Mouse (Mus musculus): ENCODE data around the gene Itgad. TPM values are rescaled to one million over a fixed set of nuclear protein-coding genes. Genes with fewer than 3 reads are reported as not detected.
"Not testable (repeated sequence)": the region's sequence is repeated elsewhere in the genome, so short reads cannot be mapped to it uniquely, and the experiment has no call there.

Itgad gene
- polyA plus RNA-seq, 1 experiment, result not detected

DNA sequence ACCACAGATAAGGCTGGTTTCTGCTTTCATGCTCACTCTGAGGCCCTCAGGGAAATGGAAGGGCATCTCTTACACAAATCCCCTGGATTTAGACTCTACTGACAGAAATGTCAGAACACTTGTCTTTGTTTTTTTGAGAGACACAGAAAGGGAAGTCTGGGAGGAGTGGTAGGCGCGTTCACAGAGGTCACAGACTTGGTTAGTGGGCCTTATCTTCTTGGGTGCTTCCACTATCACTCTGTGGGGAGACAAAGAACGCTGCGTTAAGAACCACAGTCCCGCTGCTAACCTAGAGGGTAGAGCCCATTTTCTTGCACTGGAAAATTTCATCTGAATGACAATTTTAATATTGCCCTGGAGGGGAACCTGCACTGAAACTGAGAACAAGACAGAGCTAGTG lies 22.0 kb upstream of the Itgad start:
- TF ChIP-seq CTCF (IDR thresholded peaks at IDR 0.05; ENCODE audit: borderline replicate concordance, extremely low read depth, insufficient read depth, insufficient read length), result no peak
- no peak for TF ChIP-seq POLR2A (IDR thresholded peaks at IDR 0.05; ENCODE audit: borderline replicate concordance, extremely low read depth, insufficient read depth, insufficient read length, poor library complexity, severe bottlenecking)
- DNase-seq (ENCODE audit: low read depth), result no peak

DNA sequence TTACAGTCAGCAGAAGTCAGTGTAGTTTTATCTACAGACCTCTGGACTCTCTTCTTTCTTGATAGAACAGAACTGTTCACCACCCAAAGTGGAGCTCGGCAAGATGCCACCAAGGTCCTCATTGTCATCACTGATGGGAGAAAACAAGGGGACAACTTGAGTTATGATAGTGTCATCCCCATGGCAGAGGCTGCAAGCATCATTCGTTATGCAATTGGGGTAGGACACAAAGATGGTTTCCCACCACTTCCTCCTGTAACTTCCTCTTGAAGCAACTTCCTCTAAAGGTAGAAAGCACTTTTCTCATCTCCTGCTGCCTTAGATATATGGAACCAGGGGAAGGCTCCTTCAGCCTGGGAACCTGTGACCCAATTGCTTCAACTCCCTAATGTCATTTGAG lies 20.6 kb upstream of the Itgad start:
- no peak for TF ChIP-seq CTCF (IDR thresholded peaks at IDR 0.05; ENCODE audit: borderline replicate concordance, extremely low read depth, insufficient read depth, insufficient read length)

DNA sequence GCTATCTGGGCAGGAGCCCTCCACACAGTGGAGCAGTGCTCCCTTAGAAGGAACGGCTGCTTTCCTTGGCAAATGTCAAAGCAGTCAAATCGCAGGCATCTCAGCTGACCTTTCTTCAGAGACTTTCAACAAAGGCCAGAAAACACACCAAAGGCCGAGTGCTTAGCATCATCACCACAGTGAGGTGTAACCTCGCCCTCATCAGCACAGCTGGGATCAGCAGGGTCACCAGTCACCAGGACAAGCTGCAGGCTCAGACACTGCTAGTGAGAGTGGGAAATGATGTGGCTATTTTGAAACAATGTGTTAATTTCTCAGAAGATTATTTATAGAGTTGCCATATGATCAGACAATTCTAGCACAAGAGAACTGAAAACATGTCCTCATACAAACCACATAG lies 17.2 kb upstream of the Itgad start:
- no peak for DNase-seq (ENCODE audit: low read depth)
- TF ChIP-seq POLR2A (IDR thresholded peaks at IDR 0.05; ENCODE audit: borderline replicate concordance, extremely low read depth, insufficient read depth, insufficient read length, poor library complexity, severe bottlenecking) (no peak), CTCF (IDR thresholded peaks at IDR 0.05; ENCODE audit: borderline replicate concordance, extremely low read depth, insufficient read depth, insufficient read length) (no peak)

More for the DNA sequence above, 20.6 kb upstream of the Itgad start:
- DNase-seq (ENCODE audit: low read depth), result no peak

DNA sequence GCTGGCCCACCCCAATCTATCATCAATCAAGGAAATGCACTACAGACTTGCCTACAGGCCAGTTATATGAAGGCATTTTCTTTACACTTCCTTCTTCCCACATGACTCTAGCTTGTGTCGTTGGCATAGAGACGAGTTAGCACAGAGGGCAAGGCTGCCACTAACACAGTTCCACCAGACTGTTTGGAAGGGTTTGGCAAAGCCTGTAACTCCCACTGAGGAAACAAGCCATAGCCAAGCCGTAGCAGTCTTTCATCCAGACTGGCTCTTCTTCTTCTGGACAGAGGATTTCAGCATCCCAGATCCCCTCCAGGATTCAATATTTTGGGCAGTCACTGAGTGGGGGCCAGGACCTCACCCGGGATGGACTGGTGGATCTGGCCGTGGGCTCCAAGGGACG lies 14.6 kb upstream of the Itgad start:
- DNase-seq (ENCODE audit: low read depth), result no peak
- TF ChIP-seq POLR2A (IDR thresholded peaks at IDR 0.05; ENCODE audit: borderline replicate concordance, extremely low read depth, insufficient read depth, insufficient read length, poor library complexity, severe bottlenecking), result no peak
- no peak for TF ChIP-seq CTCF (IDR thresholded peaks at IDR 0.05; ENCODE audit: borderline replicate concordance, extremely low read depth, insufficient read depth, insufficient read length)

DNA sequence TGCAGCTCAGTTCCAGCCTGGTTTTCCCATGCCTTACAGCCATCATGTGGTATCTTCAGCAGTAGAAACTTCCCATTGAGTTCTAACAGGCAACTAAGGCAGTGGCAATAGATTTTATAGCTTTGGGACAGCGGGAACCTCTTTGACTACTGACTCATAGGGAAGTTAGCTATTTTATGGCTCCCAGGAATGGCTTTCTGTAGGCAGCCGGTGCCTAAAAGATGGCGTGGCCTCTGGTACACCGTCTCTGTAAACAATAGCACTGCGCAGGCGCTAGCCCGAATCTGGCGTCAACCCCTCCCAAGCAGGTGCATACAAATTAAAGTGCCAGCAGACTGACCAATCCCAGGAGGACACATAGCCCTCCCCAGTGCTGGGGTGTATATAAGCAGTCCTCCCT lies 3.2 kb upstream of the Itgad start:
- DNase-seq (ENCODE audit: low read depth), result no peak
- TF ChIP-seq POLR2A (IDR thresholded peaks at IDR 0.05; ENCODE audit: borderline replicate concordance, extremely low read depth, insufficient read depth, insufficient read length, poor library complexity, severe bottlenecking) (no peak), CTCF (IDR thresholded peaks at IDR 0.05; ENCODE audit: borderline replicate concordance, extremely low read depth, insufficient read depth, insufficient read length) (no peak)

DNA sequence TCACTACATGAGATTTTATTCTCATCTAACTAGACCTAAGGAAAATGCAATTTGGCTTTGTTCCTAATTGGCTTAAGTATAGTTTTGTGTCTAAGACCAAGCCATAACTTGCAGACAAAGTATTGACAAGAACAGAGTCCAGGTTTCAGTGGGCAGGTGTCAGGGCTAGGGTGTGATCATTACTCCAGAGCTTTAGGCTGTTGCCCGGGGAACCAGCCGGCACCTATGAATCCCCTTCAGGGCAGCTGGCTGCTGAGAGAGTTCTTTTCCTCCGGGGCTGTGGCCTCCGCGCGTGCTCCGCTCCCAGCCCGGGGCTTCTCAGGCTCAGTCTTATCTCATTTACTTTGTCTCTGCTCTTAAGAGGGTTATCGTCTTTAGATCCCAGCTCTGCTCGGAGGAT lies 748 bp downstream of the Itgad start:
- TF ChIP-seq POLR2A (IDR thresholded peaks at IDR 0.05; ENCODE audit: borderline replicate concordance, extremely low read depth, insufficient read depth, insufficient read length, poor library complexity, severe bottlenecking) (no peak), CTCF (IDR thresholded peaks at IDR 0.05; ENCODE audit: borderline replicate concordance, extremely low read depth, insufficient read depth, insufficient read length) (no peak)
- peak; percentile 1 for DNase-seq (ENCODE audit: low read depth)

DNA sequence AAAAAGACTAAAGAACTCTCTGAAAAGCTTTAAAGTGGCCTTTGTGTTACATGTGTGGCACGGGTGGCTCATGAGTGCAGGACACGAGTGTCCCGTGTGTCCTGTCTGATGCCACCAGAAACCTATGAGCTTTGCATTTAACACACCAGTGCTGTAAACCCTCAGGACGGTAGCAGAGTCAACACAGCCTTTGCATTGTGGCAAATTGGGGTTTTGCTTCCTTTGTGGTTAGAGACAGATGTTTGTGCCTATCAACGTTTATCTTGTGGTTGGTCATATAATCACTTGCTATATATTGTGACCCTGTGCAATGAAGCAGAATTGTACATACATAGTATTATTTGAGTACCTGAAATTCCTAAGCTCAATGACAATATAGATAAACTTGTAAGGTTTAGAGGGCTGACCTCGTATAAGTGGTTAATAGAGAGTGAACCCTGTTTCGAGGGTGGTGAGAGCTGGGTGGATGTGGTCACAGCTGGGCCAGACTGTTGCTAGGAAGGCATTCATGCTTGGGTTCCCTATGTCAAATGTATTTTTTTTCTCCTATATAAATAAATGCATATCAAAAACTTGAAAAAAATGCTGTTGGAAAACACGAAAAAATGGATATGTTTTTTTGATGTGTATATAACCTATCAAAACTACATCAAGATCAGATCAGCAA lies 4.6 kb downstream of the Itgad start:
- not testable (repeated sequence) for DNase-seq (ENCODE audit: low read depth)

DNA sequence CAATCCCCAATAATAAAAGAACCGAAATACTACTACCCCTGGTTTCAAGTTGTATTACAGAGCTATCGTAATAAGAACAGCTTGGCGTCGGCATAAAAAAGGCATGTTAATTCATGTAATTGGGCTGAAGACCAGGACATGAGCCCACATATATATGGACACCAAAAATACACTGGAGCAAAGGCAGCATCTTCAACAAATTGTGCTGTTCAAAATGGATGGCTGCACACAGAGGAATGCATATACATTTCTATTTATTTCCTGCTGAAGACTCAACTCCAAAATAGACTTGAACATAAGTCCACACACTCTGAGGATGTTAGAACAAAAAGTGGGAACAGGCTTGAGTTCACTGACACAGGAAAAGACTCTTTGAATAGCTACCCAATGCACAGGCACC lies 9.8 kb downstream of the Itgad start:
- TF ChIP-seq POLR2A (IDR thresholded peaks at IDR 0.05; ENCODE audit: borderline replicate concordance, extremely low read depth, insufficient read depth, insufficient read length, poor library complexity, severe bottlenecking), result no peak
- no peak for TF ChIP-seq CTCF (IDR thresholded peaks at IDR 0.05; ENCODE audit: borderline replicate concordance, extremely low read depth, insufficient read depth, insufficient read length)
- no peak for DNase-seq (ENCODE audit: low read depth)

DNA sequence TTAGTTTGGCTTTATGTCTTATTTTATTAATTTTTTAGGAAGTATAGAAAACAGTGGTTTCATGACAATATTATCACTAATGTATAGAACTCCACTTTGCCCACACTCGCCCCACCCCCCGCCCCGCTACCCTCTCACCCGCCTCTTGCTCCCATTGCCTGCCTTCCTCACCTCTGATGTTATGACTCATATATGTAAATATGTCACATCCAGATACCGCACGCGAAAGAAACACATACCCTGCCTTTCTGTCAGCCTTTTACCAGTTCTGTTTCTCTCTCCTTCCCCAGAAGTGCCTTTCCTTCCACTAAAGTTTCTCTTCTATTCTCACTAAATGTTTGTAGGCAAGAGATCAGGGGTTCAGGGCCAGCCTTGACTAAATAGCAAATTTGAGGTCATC lies 12.2 kb downstream of the Itgad start:
- TF ChIP-seq CTCF (IDR thresholded peaks at IDR 0.05; ENCODE audit: borderline replicate concordance, extremely low read depth, insufficient read depth, insufficient read length) (no peak), POLR2A (IDR thresholded peaks at IDR 0.05; ENCODE audit: borderline replicate concordance, extremely low read depth, insufficient read depth, insufficient read length, poor library complexity, severe bottlenecking) (no peak)
- DNase-seq (ENCODE audit: low read depth), result no peak

DNA sequence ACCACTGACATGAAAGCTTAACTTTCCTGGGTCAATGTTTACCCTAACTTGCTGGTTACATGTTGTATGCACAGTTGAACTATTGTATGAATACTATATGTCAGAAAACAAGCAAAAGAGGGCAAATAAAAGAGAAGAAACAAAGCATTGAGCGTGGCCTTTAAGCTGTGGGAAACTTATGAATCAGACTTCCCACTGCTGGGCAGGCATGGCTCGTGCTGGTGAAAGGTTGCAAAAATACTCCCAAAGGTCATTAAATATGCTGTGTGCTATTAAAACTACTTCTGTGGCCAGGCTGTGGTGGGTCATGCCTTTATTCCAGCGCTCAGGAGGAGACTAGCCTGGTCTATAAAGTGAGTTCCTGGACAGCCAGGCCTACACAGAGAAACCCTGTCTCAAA lies 15.8 kb downstream of the Itgad start:
- TF ChIP-seq CTCF (IDR thresholded peaks at IDR 0.05; ENCODE audit: borderline replicate concordance, extremely low read depth, insufficient read depth, insufficient read length) (no peak), POLR2A (IDR thresholded peaks at IDR 0.05; ENCODE audit: borderline replicate concordance, extremely low read depth, insufficient read depth, insufficient read length, poor library complexity, severe bottlenecking) (no peak)
- no peak for DNase-seq (ENCODE audit: low read depth)

DNA sequence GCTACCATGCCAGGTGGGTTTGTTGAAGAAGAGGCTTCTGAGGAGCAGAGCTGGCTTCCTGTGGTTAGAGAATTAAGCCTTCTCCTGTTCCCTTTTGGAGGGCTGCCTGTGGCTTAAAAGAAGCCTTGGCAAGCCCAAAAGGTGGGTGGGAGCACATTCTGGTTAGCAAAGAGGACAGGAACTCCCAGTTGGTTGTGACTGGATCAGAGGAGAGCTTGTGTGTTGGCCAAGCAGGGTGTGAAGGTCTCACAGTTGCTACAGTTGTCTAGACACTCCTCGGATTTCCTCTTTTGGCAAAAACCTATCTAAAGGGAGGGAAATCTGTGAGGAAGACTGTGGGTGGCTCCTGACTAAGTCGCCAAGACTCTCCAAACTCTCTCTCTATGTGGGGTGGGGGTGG lies 24.2 kb downstream of the Itgad start:
- no peak for DNase-seq (ENCODE audit: low read depth)
- TF ChIP-seq POLR2A (IDR thresholded peaks at IDR 0.05; ENCODE audit: borderline replicate concordance, extremely low read depth, insufficient read depth, insufficient read length, poor library complexity, severe bottlenecking) (no peak), CTCF (IDR thresholded peaks at IDR 0.05; ENCODE audit: borderline replicate concordance, extremely low read depth, insufficient read depth, insufficient read length) (no peak)

DNA sequence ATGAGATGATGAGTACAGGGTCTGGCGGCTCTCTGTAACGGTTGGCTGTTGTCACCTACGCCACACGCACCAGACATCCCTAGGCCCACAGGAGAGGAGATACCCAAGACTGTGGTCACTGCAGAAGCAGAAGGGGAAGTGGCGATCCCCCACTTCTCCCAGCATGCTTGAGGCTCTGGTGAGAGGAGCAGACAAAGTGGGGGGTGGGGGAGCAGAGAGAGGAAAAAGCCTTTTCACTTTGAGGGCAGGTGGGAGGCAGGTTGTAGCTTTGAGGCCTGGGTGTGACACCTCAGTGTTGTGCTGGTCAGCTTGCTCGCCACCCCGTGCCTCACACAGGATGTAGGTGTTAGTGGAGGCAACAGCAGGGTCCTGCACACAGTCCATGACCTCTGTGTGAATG lies 25.9 kb downstream of the Itgad start:
- TF ChIP-seq CTCF (IDR thresholded peaks at IDR 0.05; ENCODE audit: borderline replicate concordance, extremely low read depth, insufficient read depth, insufficient read length) (no peak), POLR2A (IDR thresholded peaks at IDR 0.05; ENCODE audit: borderline replicate concordance, extremely low read depth, insufficient read depth, insufficient read length, poor library complexity, severe bottlenecking) (no peak)
- DNase-seq (ENCODE audit: low read depth), result no peak

DNA sequence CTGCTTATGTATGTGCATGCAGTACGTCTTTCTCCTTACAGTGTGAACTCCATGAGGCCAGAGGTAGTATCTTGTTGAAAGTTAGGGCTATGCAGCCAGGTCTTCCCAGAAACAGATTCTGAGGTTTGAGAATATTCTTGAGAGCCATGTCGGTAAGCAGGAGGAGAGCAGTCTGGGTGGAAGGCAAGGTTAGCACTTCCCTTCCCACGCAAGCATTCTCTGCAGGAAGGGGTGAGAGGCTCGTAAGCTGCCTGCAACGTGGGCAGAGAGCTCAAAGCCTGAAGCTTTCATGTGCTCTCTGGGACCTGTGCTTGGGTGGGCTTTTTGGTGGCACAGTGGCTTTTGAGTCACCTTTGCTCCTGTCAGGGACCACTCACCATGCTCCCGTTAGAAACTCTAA lies 26.4 kb downstream of the Itgad start:
- TF ChIP-seq POLR2A (IDR thresholded peaks at IDR 0.05; ENCODE audit: borderline replicate concordance, extremely low read depth, insufficient read depth, insufficient read length, poor library complexity, severe bottlenecking), result no peak
- TF ChIP-seq CTCF (IDR thresholded peaks at IDR 0.05; ENCODE audit: borderline replicate concordance, extremely low read depth, insufficient read depth, insufficient read length), result no peak
- no peak for DNase-seq (ENCODE audit: low read depth)

All from brain, embryonic 14.5 days (tissue).